Mouse (Mus musculus) kidney, adult 11 months (tissue): ENCODE data around the gene Dera.

Experiments used
- DNase-seq: peaks from one replicate; pipeline ENCODE4 v3.0.0; 2022

Dera gene

DNA sequence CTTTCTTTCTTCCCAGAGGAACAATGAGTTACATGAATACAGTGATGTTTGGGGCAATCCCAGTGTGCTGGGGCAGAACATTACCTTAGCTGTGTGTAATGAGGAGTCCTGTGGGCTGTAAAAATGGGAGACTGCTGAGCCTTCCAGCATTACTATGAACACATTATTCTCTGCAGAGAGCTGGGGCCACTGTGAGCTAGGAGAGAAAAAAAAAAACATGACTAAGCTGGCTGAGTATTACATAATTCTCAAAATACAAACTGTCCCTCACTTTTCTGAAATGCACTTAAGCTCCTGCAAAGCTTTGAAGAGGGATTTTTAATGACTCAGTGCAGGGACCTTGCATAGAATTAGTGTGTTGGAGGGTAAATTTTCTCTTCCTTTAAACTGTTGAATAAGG, 143.3 kb downstream of the Dera start:
- DNase-seq: no peak

GRCm38 (mm10) chr6:137901255-137901654, 146.9 kb downstream of the Dera start:
- no peak for DNase-seq
